Mouse (Mus musculus) ES-Bruce4 (cell line): ENCODE results near the gene Tspan31.

Source experiments
- EP300 ChIP-seq: IDR thresholded peaks from 2 replicates; pipeline ENCODE4 v1.6.1; 2011; ENCODE audit warnings: low read depth, low read length; ENCODE audit not compliant: insufficient read depth
- POLR2A ChIP-seq: IDR thresholded peaks from one replicate; pipeline ENCODE4 v1.8.1; 2011; ENCODE audit warnings: low read length; ENCODE audit not compliant: insufficient read depth

- no peak for TF ChIP-seq POLR2A
- no peak for TF ChIP-seq EP300
Measured at GRCm38 (mm10) chr10:127075651-127076050, 5.6 kb upstream of the Tspan31 start.
